Mouse (Mus musculus) CD8-positive naive resting alpha-beta T cell, adult 2 months (primary cell): ENCODE measurements around the gene Psmc5.

Experiments used
- DNase-seq, 2 experiments: peaks; one replicate each; pipeline ENCODE4 v3.0.0; 2022; ENCODE audit warnings: low read depth in 2 of 2, low spot score in 2 of 2

The Psmc5 gene

DNA sequence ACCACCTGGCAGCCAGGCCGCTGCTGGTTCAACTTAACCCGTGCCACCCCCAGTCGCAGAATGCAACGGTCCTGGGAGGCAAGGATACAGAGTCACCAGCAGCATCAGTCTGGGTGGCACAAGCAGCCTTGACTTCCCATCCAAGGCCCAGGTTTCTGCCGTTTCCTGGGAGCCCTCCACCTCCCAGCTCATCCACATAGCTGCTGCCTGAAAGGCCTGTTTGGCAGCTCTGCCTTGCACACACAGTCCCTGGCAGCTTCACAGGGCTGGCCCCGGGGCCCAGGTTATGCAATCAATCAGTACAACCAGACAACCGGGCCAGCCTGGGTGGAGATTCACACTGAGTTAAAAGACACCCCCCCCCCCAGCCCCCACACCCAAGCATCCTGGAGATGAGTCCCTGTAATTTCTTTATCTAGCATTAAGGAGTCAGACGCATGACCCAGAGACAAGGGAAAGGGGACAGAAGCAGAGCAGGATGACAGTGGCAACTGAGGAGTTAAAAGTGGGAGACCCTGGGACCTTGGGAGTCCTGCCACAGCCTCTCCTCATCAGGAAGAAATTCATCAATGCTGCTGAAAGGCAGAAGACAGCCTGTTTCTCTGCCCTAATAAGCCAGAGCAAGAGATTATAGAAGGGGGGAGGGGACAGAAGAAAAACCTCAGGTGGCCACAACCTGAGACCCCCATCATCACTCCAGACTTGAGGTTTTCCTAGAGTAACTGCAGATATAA is 12.5 kb downstream of the Psmc5 start:
- no peak for DNase-seq

DNA sequence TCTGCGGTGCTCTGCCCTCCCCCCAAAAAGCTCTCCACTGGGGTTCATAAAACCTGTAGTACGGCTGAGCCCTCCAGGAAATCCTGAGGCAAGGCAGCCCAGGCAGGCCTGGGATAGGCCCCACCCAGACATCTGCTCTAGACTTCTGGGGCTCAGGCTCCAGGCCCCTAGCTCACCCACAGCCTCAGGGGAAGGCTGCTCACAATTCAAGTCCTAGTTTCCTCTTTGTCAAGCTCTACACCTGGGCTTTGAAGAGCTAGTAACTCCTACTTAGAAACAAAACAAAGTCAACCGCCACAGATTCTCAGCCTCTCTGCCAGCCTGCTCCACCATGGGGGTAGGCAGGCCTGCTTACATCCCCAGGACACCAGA is 13.1 kb downstream of the Psmc5 start:
- DNase-seq, result peak; percentile 24 to 44

DNA sequence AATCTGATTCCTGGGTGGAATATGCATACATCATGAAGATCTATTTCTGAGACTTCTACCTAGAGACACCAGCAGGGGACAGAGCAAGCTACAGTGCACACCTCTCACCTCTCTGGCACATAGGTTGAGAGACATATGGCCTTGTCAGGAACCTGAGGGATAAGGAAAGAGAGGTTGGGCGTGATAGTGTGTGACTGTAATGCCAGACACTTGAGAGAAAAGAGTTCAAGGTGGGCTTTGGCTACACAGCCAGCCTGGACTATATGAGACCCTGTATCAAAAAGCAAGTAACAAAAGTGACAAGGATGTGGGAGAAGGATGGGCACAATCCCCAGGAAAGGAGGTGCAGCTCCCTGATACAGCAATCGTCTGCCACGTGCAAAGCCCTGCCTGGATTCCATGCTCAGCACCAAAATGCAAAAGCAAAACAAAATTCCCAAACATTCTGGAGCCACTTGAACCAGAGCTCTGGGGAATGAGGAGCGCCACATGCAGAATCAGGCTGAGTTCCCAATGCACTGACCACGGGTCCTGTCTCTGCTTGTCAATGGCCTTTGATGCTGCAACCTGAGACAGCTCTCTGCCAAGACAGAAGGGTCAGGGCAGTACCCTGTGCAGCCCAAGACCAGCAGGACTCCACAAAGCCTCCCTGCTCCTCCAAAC is 15.3 kb downstream of the Psmc5 start:
- no peak for DNase-seq

DNA sequence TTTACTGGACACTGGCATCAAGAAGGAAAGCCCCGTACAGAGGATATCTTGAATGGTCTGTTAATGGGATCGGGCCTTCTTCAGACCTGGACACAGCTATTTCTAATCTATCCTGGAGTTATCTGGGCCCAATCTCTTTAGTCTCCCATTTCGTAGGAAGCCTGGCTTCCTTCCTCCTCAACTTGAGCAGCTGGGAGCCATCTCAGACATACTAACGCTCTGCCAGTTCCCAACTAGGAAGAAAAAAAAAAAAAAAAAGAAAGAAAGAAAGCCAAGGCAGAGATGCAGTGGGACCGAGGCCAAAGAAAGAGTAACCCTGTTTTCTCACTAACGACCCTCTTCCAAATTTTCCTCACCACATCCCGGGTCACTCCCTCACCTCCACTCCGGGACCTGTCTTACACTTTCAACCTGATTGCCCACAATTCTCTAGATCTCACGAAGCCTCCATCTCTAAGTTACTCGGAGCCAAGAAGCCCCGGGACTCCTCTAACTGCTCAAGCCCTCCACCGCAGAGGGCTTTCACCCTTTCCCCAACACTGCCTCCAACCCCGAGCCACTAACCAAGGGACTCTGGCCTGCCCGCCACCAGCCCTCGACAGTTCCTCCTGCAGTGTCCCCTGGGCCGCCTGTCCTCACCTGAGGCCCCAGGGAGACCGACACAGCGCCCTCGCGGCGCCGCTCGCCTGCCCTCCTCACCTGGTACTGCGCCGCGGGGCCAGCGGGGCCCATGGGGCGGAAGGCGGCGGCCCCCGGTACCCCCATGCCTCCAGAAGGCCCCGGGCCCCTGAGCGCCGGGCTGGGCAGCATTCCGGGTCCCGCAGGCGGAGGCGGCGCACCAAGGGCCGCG is 16.1 kb downstream of the Psmc5 start:
- peak in 1 of 2 experiments; percentile 11 for DNase-seq

DNA sequence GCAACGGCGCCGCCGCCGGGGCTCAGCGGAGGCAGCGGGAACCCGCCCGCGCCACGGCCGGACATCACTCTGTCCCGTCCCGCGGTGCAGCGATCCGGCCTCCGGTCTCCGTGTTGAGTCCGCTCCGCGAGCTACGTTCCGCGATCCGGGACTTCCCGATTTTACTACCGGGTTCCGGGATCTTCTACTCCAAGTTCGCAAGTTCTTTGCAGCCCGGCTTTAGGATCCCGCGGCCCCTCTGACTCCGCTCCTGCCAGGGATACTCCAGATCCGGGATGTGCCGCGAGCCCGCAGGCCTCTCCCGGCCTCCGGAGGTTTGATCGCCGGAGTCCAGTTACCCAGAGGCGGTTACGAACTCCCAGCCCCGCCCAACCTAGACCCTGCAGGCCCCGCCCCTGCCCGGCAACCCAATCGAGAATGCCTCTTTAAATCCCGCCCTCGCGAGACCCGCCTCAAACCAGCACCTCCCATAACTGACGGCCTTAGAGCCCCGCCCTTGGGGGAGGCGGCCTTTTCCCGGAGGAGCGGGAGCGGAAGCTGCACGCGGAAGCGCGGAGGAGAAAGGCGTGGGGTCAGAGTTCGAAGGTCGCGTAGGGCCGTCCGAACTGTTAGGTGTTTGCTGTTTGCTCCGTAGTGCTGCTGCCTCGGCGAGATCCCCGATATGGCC is 16.8 kb downstream of the Psmc5 start, which contains the start of gene Smarcd2:
Gene Smarcd2 (minus strand): TSS at position 329 of the 667 bp plus-strand sequence.
- DNase-seq, result peak; percentile 93 to 97

DNA sequence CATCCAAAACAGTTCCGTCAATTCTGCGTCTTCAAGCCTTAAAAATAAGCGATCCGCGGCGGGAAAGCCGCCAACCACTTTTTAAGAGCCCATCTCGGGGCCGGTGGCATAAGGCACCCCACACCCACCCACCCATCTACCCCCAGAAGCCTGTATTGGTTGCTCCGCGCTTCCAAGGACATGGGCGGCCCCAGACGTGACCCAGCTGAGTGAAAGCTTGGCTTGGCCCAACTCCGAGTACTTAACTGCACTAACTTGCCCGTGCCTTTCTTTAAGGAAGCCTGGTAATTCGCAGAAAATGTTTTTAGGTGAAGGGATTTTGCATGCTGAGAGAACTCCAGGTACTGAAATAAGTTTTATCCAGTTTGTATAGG is 17.3 kb downstream of the Psmc5 start:
- no peak for DNase-seq

DNA sequence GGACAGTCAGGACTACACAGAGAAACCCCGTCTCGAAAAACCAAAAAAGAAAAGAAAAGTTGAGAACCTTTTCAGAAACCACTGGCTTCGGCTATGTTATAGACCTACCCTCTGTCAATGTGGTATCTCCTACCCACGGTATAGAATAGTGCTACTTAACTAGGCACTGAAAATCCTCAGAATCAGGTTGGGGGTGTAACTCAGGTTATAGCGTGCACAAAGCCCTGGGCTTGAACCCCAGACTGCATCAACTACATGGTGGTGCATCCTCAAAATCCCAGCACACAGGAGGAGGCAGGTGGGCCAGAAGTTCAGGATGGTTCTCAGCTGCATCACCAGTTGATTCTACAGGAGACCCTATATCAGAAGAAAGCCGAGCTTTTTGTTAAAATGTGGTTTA is 17.9 kb downstream of the Psmc5 start:
- DNase-seq, result no peak

DNA sequence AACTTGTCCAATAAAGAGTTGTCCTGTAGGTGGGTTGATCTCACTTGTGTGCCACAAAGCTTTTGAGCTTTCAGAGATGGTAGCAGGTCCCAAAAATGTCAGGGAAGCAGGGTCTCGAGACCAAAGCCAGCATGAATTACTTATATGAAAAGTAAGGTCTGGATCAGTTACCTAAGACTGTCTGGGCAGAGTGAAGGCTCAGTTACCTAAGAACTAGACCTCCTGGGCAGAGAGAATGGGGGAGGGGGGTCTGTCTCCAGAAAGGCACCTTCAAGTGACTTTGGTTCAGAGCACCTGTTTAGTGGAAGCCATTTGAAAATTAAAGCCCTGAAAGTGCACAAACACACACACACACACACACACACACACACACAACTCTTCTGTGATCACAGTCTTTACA is 18.4 kb downstream of the Psmc5 start:
- no peak for DNase-seq

DNA sequence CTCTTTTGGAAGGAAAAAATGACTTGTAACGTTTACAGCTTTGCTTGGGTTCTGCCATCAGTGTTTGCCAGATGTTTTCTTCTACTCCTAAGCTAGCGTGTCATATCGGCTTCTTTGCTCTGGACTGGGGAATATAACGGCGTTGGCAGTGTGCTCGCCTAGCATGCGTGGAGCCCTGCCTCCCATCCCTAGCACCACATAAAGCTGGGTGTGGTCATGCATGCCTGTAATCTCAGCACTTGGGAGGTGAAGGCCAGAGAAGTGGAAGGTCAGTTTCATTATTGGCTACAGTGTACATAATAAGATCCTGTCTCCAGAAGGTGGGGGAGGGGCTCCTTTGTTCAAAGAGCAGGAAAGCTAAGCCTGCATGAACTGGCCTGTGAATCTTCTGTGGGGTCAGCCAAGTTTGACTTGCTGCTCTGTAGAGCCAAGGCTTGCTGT is 19.0 kb downstream of the Psmc5 start:
- no peak for DNase-seq

DNA sequence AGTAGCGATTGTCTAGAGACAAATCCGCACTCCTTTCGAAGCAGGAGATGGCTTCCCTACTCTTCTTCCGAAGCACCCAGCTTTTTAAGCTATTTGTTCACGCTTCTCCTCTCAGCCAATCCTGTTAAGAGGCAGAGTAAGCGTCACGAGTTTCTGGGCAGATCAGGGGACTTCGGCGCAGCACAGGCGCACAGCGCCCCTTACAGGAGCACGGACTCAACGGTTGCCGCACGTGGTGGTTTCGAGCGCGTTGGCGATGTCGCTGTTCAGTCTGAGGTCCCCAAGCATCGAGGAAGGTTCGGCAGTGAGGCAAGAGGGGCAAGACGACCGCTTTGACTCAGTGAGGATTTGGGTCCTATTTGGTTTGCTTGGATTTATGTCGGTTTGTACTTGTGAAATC is 20.5 kb downstream of the Psmc5 start, which contains the start of gene Tcam1:
Gene Tcam1 (plus strand): TSS at position 219 of the 400 bp plus-strand sequence.
- peak; percentile 95 to 98 for DNase-seq

DNA sequence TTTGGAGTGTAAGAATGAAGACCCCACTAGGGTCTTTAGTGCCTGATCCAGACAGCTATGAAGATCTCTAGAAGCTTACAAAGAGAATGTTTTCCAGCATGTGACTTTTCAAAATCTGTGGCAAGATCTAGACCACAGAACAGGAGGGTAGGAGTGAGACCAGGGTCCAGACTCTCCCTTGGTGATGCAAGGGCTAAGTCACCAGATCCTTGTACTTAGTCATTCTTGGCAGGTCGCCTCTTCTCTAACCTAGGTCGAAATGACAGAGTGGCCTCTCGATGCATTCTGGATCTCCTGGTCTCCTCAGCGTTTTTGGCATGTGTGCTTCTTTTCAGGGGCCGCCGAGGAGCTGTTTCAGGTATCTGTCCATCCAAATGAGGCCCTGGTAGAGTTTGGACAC is 26.5 kb downstream of the Psmc5 start:
- DNase-seq, result no peak

DNA sequence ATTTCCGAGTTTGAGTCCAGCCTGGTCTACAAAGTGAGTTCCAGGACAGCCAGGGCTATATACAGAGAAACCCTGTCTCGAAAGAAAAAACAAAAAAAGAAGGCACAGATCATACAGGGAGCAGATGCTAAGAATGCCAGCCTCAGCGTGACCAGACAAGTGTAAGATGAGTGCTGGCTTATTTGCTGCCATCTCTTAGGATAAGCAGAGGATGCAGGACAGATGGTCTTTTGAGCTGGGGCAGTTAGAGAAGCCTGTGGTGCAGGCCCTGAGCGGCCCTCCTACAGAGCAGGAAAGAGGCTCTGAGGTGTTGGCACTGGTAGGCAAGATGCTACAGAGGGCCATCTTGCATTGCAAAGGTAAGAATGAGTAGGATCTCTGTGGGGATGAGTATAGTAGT is 27.4 kb downstream of the Psmc5 start:
- no peak for DNase-seq

DNA sequence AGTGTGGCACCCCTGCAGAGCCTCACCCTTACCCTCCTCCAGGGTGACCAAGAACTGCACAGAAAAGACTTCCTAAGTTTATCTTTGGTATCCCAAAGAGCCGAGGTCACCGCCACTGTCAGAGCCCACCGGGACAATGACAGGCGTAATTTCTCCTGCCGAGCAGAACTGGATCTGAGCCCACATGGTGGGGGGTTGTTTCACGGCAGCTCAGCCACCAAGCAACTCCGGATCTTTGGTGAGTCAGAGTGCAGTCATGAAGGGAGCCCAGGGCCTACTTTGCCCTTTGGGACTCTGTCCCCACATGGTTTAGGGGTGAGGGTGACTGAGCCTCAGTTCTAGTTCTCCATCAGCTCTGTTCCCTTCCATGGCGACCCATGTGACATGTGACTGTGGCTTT is 28.2 kb downstream of the Psmc5 start:
- no peak for DNase-seq

DNA sequence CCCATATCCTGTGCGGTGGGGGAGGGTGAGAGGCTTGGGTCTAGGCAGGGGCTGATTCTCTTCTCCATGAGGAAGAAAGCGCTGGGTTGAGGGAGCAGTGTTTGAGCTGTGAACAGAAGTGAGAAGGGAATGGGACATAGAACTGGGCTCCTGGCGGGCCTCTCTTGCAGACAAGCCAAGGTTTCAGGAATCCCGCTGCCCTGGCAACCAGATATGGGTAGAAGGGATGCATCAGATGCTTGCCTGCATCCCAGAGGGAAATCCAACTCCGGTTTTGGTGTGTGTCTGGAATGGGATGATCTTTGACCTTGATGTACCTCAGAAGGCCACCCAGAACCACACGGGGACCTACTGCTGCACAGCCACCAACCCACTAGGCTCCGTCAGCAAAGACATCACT is 30.3 kb downstream of the Psmc5 start:
- DNase-seq, result no peak

DNA sequence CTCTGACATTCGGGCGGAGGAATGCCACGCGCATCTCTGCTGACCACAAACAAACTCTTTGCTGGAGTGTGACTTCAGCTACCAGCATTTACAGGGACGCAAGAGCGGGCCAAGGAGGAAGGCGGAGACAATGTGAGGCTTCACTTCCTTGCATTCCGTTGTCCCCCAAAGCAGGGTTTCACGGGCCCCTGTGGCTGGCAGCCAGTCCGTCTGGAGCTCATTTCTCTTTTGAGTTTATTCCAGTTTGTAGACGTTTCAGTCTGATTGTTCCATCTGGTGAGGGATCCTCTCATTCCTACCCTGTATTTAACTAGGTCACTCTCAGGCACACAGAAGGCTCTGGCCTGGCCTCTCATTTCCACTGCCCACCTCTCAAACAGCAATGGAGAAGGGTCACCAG is 31.0 kb downstream of the Psmc5 start:
- DNase-seq, result no peak

DNA sequence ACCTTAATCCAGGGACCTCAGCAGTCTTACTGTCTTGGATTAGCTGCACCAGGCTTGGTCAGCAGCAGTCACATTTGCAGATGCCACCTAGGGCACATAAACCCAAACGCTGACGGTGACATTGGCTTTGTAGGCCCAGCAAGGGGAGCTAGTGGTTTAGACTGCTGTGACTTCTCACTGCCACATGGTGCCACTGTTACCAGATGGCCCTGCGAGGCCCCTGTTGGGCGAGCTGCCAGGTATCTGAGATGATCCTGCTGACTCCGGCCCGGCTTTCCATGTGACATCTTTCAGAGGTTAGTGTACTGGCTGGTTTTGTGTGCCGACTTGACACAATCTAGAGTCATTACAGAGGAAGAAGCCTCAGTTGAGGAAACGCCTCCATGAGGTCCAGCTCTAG is 33.4 kb downstream of the Psmc5 start:
- no peak for DNase-seq

DNA sequence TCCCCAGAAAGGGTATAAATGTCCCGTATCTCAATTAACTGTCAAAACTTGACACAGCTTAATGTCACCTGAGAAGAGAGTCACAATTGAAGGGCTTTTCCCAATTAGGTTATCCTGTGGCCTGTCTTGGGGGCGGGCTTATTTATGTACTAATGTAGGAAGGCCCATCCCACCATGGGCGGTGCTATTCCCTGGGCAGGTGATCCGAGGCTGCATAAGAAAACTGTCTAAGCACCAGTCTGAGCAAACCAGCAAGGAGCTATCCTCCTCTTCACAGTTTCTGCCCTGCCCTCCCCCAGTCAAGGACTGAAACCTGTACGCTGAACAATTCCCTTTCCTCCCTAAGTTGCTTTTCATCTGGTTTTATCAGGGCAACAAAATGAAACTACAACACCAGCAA is 34.4 kb downstream of the Psmc5 start:
- no peak for DNase-seq

DNA sequence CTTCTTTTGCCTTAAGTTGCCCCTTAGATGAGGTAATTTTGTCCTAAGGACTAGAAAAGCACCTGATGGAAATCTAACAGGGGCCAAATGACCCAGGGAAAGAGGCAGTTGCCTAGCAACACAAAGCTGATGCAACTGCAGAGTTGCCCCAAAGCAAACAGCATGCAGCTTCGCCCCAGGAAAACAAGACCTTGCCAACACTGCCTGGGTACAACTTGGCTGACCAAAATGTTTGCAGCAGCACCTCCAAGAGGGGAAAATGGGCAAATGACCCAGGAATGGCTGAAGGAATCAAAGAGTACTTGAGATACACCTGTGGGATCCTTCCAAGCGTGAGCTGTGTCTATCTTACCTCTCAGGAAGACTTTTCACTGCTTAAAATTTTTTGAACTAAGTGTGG is 35.9 kb downstream of the Psmc5 start:
- no peak for DNase-seq

DNA sequence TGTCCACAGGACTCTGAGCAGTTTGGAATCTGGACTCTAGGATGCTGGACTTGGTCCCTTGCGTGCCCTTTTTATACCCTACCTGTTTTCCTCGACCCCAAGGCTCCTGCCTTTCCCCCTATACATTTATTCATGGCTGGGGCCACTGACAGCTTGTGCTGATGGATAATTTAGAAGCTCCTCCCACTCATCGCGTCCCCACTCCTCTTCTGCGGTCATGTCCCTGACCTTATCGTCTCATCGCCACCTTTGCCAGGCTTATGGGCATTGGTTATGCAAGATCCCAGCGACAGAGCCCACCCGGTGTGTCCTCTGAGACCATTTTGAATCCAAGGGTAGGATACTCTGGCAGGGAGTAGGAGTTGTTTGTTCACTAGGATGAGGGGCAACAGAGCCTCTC is 45.8 kb downstream of the Psmc5 start, which contains the start of gene Gh:
Gene Gh (minus strand): TSS at position 101 of the 400 bp plus-strand sequence.
- no peak for DNase-seq

DNA sequence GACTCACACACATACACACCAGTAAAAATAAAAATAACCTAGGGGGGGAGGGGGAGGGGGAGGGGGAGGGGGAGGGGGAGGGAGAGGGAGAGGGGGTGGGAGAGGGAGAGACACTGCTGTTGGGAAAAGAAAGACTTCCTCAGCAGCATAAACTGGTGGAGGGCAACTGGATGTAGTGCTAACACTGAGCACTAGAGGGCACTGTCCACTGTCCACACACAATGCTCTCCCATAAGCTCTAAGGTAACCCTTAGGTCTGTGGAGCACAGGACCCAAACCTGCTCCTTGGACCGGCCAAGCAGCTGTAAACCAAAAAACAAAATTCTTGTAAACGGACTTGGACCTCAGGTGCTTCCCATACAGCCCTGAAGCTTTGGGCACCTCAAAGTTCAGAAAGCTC is 46.7 kb downstream of the Psmc5 start:
- DNase-seq, result peak; percentile 47 to 67

DNA sequence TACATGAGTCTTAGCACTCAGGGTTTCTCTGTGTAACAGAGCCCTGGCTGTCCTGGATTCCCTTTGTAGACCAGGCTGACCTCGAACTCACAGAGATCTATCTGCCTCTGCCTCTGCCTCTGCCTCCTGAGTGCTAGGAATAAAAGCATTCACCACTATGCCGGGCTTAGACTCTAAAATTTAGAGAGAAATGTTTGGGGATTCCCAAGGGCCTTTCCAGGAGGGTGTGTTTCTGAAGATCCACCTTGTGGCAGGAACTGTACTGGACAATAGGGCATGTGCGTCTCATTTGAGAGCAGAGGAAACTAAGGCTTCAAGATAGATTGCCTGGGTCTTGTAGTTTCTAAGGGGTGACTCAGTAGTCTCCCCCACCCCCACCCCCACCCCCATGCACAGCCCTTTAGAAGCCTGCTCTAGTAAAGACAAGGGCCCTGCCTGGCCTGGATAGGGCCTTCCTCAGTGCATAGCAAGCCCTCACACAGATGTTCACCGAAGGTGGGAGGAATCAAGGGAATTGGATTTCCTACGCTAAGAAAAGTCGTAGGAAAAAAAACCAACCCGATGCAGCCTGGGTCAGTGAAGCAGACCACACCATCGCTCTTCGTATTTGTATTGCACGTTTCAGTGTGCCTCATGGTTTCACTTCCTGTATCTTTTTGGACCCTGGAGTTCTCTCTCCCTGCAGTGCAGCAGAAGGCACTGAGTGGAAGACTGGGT is 49.6 kb downstream of the Psmc5 start:
- DNase-seq, result no peak
